Mouse (Mus musculus) CD4-positive, CD25-positive, alpha-beta regulatory T cell, adult 4 months (primary cell): ENCODE results near the gene Pglyrp2. TPM values are rescaled to one million over a fixed set of nuclear protein-coding genes. Genes with fewer than 3 reads are reported as not detected.

ENCODE experiments used
- ATAC-seq: one replicate; pipeline ENCODE4 v1.8.0; 2017
- polyA plus RNA-seq, 2 experiments: library from polyadenylated mRNA; unstranded; fragments of 100-300 nt; shearing (Covaris generic); gene quantifications; one replicate each; pipeline ENCODE4 v1.2.1; 2017

Gene Pglyrp2
- polyA plus RNA-seq: 100 to 1,000 TPM in 1 of 2 experiments, 10 to 100 TPM in 1; 86.6 to 132 TPM

DNA sequence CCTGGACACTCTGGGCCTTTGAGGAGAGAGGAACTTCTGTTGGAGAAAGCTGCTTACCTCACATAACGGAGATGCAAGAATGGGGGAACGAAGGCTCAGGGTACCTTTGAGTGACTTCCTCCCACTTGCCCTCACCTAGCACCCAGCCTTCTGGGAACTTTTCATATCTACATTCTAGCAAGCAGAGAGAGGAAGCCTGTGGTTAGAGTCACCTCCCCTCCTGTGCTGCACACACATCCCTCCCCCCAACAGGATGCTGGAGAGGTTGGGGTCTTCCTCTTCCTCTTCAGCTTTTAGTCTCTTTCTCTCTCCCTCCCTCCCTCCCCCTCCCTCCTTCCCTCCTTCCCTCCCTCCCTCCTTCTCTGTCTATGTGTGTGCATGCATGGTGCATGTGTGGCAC lies at the start of gene Pglyrp2:
Gene Pglyrp2 (minus strand): TSS at position 134 of the 400 bp plus-strand sequence.
- ATAC-seq: peak; percentile 99

GRCm38 (mm10) chr17:32472176-32472575 lies 48.2 kb upstream of the Pglyrp2 start:
- ATAC-seq: no peak

- peak; percentile 99 for ATAC-seq
Measured at GRCm38 (mm10) chr17:32470795-32471194, 46.8 kb upstream of the Pglyrp2 start.

DNA sequence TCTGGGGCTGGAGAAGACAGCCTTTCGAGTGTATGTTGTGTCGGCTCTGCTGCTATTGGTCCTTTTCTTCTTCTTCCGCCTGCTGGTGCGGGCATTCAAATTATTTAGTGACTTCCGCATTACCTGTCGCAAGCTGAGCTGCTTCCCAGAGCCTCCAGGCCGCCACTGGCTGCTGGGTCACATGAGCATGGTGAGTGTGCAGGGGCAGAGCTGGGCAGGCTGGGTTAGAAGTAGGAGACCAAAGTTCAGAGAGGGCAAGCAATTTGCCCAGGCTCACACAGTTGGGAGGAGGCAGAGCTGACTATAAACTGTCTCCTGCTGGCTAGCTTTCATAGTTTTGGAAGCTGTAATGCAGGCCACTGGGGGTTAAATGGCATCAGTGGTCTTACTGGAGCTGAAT lies 44.5 kb upstream of the Pglyrp2 start:
- no peak for ATAC-seq

DNA sequence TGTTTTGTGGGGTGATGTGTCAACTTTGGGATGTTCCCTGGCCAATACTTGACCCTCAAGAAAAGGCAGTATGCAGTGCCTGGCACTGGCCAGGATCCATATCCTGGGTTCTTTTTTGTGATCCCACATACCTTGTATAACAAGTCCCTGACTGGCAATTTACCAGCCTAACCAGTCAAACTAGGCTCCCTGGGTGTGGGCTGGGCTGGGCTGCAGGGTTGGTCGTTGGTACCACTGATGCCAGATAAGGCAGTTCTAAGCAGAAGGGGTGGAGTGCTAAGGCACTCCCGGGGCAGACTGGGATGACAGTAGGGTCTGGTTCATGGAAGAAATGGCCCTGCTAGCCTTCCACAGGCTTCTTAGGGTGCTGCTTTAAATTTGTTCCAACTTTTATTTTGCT lies 31.0 kb upstream of the Pglyrp2 start:
- ATAC-seq: no peak

DNA sequence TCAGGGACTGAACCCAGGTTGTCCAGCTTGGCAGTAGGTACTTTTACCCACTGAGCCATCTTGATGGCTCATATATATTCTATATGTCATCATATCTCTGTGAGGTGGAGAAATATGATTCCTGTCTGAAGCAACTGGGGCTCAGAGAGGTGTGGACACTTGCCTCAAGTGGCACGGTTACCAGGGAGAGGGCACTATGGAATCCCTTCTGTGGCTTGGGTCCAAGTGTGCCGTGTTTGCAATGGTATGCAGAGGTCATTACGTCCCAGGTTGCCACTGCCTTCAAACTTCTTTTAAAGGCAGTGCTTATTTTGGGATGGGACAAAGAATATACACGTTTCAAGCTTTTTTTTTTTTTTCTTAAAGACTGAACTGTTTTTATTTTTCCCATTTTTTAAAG lies 30.2 kb upstream of the Pglyrp2 start:
- ATAC-seq: no peak

- ATAC-seq: no peak
Measured at GRCm38 (mm10) chr17:32452482-32452881, 28.5 kb upstream of the Pglyrp2 start, which contains the start of gene Cyp4f39. Gene Cyp4f39 (plus strand): TSS chr17:32452723.

DNA sequence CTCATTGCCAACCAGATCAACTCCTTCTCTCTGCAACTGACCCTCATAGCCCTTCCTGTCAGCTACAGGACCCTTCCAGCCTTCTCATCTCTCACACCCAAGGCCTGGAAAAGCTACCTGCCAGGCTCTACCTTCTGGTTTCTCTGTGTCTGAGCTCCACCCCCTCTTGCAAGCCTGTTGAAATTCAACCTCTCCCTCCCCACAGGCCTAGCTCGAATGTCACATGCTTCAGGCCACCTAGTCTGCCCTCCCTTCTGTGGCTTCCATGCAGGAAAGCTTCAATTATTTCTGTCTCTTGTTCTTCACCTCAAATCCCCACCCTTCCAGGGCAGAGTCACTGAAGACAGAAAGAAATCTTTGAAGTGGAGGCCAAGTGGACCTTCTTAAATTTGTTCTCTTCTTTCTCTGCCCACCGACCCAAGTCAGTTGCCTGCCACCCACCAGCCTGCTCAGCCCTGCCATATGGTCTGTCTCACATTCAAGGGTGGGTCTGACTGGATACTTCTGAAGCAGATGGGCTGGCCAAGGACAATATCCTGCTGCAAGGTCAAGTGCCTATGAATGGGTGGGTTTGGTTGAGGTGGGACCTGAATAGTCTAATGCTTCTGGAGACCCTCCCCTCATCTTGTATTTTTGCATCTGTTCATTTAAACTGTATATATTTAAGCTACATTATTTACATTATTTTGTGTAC lies 27.0 kb upstream of the Pglyrp2 start:
- ATAC-seq: no peak

GRCm38 (mm10) chr17:32449042-32449441 lies 25.1 kb upstream of the Pglyrp2 start:
- ATAC-seq: no peak

- ATAC-seq: no peak
Measured at GRCm38 (mm10) chr17:32447195-32447594, 23.2 kb upstream of the Pglyrp2 start.

DNA sequence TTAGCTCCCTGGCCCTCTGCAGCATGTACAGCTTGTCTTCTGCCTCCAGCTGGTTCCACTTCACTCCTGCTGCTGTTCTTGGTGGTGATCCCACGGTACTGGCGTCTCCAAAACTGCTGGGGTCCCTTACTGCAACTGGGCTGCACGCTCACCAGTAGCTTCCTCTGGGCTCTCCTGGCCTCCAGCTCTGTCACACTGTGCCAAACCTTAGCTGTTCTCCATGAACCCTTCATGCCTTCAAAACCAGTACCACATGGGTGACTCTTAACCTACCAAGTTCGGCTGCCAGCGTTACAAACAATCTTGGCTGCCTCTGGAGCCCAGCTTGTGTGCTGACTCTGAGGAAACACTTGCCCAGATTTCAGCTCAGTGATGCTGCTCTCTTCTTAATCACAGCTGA lies 21.0 kb upstream of the Pglyrp2 start:
- no peak for ATAC-seq

GRCm38 (mm10) chr17:32443245-32443644 lies 19.3 kb upstream of the Pglyrp2 start:
- ATAC-seq: no peak

GRCm38 (mm10) chr17:32437106-32437505 lies 13.1 kb upstream of the Pglyrp2 start:
- ATAC-seq: no peak

- no peak for ATAC-seq
Measured at GRCm38 (mm10) chr17:32435151-32435550, 11.2 kb upstream of the Pglyrp2 start.

DNA sequence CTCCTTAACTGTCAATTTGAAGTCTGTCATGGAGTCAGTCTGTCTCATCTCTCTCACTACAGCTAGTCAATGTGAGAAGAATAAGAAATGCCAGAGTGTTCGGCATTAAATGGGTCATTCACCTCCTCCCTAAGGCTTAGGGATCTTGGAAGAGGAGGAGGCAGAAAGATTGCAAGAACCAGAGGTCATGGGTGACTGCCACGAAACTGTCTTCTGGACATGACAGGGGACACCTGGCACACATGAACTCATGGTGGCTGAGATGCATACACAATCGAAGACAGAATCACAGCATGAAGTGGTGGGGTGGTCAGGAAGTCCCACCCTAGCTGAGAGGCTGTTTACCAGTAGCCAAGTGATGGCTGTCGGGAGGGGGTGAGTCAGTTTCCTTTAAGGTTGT lies 10.4 kb upstream of the Pglyrp2 start:
- no peak for ATAC-seq

GRCm38 (mm10) chr17:32431972-32432371 lies 8.0 kb upstream of the Pglyrp2 start:
- peak; percentile 75 for ATAC-seq

DNA sequence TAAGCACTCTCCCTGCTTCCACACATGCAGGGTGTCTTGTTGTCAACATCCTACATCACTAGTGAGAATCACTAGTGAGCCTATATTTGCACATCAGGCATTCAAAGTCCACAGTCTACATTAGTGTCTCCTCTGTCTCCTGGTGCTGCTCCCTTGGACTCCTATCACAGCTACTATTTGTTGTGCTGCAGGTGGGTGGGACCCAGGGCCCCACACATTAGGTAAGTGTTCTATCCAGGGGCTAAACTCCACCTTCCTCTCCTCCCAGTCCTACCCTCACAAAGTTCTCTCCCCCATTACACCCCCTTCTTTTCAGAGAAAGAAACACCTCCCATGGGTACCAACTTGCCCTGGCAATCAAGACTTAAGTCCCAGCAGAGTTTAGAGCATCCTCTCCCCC lies 2.6 kb upstream of the Pglyrp2 start:
- no peak for ATAC-seq

- ATAC-seq: no peak
Measured at GRCm38 (mm10) chr17:32420781-32421180, 3.2 kb downstream of the Pglyrp2 start.

- no peak for ATAC-seq
Measured at GRCm38 (mm10) chr17:32419989-32420388, 4.0 kb downstream of the Pglyrp2 start.

DNA sequence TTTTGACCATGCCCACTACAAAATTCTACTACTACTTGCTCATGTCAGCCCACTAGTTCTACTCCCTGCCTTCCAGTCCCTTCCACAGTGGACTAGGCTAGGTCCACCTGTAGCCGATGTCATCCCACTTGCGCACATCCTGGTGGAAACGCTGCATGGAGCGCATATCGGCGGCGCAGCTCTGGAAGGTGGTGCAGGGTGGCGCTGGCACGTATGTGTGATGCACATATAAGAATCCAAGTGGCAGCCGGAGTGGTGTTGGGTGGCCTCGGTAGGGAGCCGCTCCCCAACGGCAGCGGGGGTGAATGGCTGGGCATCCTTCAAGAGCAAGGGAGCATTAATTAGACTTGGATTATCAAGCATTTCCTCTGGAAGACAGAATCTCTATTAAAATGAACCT lies 7.2 kb downstream of the Pglyrp2 start:
- no peak for ATAC-seq

- ATAC-seq: no peak
Measured at GRCm38 (mm10) chr17:32415417-32416020, 8.4 kb downstream of the Pglyrp2 start.

DNA sequence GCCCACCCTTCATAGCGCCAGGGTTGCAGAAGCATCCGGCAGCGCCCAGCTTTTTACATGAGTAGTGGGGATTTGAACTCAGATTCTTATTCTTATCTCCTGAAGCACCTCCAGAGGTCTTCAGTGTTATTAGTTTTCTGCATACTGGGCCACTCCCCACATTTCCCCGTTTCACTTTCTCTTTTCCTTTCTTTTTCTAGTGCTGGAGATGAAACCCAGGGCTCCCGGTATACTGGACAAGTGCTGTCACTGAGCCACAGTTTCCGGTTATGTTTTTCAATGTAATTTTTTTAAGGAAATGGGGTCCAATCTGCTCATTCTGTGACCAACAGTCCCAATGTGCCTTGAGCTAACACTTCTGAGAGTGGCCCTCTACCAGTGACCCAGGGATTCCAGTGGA lies 12.1 kb downstream of the Pglyrp2 start:
- ATAC-seq: peak; percentile 57

GRCm38 (mm10) chr17:32403417-32403816 lies 20.6 kb downstream of the Pglyrp2 start, which contains the start of gene Rasal3:
Gene Rasal3 (minus strand): TSS chr17:32403583.
- ATAC-seq: peak; percentile 88

DNA sequence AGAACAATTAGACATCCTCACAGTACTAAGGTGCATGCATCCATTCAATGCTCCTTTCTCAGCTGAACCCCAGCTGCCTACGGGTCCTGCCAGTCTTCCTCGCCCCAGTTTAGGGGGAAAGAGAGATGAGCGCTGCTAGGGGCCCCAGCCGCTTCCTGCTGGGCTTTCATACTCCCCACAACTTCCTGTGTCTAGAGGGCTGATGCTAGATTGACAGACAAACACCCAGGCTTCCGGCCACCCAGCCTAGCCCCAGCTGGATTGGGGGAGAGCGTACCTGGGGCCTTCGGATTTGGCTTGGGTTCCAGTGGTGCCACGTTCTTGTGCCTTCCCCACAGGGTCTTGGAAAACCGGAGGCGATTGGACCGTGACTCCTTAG lies 21.2 kb downstream of the Pglyrp2 start:
- peak; percentile 89 for ATAC-seq
